Mouse (Mus musculus) fat pad, adult 2 months (tissue): ENCODE measurements around the gene Wdr38.

Experiments used
- DNase-seq: peaks from one replicate; pipeline ENCODE4 v3.0.0-alpha.2; 2011; ENCODE audit warnings: low read depth, low spot score; ENCODE audit errors: extremely low read depth

Gene Wdr38

GRCm38 (mm10) chr2:39040215-39040614, 42.9 kb downstream of the Wdr38 start:
- DNase-seq: peak; percentile 52

DNA sequence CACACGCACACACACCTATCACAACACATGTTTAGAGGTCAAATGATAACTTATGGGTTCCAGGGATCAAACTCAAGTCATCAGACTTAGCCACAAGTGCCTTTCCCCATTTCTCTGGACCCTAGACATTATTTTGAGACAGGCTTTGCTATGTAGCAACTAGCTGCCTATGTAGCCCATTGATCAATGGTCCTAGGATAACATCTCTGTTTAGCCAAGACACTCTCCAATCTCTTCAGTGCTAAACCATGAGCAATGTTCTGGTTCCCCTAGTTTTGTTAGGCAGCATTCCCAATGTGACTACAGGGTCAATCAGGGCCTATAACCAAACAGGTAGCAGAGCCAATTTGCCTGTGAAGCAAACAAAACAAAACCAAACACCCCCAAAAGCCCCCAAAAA, 51.2 kb downstream of the Wdr38 start:
- peak; percentile 52 for DNase-seq
